Mouse (Mus musculus): Measurements from ENCODE around the gene Lyrm7. TPM values are rescaled to one million over a fixed set of nuclear protein-coding genes. Genes with fewer than 3 reads are reported as not detected.
A peak's percentile ranks its signal among the peaks of the same experiment; 100 is the strongest.

Lyrm7 gene
- total and polyA plus RNA-seq, 3 experiments: 11.1 to 40.1 (median 38.6) TPM

DNA sequence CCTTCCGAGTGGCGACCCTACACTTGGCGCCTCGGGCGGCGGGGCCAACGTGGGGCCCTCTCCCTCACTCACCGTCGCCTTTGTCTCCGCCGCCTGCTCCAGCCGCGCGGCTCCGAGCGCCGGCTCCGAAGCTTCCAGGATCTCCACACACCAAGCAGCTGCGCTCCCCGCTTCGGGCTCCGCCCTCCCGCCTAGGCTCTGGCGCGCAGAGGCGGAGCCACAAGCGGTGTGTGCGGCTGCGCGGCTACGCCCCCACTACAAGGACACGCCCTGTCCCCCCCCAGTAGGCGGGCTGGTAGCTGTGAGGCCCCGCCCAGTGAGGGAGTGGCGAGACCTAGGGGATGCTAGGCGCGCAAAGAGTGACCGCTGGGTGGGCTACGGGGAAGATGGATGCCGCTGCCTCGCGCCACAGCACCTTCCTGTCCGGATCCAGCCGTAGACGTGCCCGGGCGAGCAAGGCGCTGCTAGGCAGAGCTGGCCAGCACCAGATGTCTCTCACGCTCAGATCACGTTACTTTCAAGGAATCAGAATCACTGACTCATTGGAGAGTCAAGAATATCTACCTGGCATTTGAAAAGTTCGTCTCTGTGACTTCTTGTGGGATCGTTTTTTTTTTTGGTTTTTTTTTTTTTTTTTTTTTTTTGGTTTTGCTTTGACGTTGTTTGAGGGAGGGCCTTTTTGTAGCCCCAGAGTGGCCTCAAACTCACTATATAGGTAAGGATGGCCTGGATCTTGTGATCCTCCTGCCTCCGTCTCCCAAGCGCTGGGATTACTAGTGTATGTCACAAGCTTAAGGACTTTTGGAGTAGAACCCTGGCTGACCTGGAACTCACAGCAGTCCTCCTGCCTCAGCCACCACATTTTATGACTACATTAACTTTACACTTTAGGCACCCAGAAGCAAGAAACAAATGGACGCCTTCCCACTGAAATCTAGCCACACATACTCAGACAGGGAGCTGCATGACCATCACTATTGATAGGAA lies 72.9 kb downstream of the Lyrm7 start, which contains the start of gene Cdc42se2:
Gene Cdc42se2, minus strand, starts transcription at position 188 of the 987 bp plus-strand sequence.
- Histone ChIP-seq H3K4me1 (ENCODE audit: control insufficient read depth, insufficient read depth, low read length) (peaks cover 7% of the 10 kb centered on the region), H3K27ac (peak within 1 kb of the TSS; percentile 95), H3K9ac (ENCODE audit: low read depth, low read length) (peak within 1 kb of the TSS; percentile 97), H3K27me3 (ENCODE audit: control insufficient read depth, insufficient read depth, low read length) (no peaks in the 10 kb centered on the region), H3K79me2 (replicated peaks; ENCODE audit: control insufficient read depth, insufficient read depth, low read length) (peaks cover 7% of the 10 kb centered on the region), H3K4me3 (peak within 1 kb of the TSS; percentile 72), H3K36me3 (ENCODE audit: control insufficient read depth, insufficient read depth, low read length) (peaks cover 3% of the 10 kb centered on the region; the same call in 1 of the 2 replicates)
- intact Hi-C loops (cut with DNase I): loop anchor here (1.0 to 2.0 kb wide), 3 partner anchors 18 to 84 kb away; partner anchors contain the start of gene Lyrm7
- TF ChIP-seq EP300 (IDR thresholded peaks at IDR 0.05; ENCODE audit: insufficient read depth, low read depth, low read length) (no peak), CTCF (IDR thresholded peaks at IDR 0.05) (peak; percentile 47), POLR2A (IDR thresholded peaks at IDR 0.05; ENCODE audit: insufficient read depth, low read depth, low read length) (peak; percentile 89)
- 5% methylated on average over 56 of the region's 56 CpGs for WGBS
- DNase-seq: peak; percentile 97 to 99

- Histone ChIP-seq H3K27me3 (ENCODE audit: control insufficient read depth, insufficient read depth, low read length) (no peaks in the 10 kb centered on the region), H3K27ac (peak overlapping the region; percentile 95), H3K79me2 (replicated peaks; ENCODE audit: control insufficient read depth, insufficient read depth, low read length) (peaks cover 9% of the 10 kb centered on the region), H3K4me3 (peak overlapping the region; percentile 72), H3K36me3 (ENCODE audit: control insufficient read depth, insufficient read depth, low read length) (peaks cover 3% of the 10 kb centered on the region; the same call in 1 of the 2 replicates), H3K4me1 (ENCODE audit: control insufficient read depth, insufficient read depth, low read length) (peaks cover 10% of the 10 kb centered on the region), H3K9ac (ENCODE audit: low read depth, low read length) (peak overlapping the region; percentile 97)
- TF ChIP-seq POLR2A (IDR thresholded peaks at IDR 0.05; ENCODE audit: insufficient read depth, low read depth, low read length) (no peak), CTCF (IDR thresholded peaks at IDR 0.05) (peak; percentile 19; the same call in 1 of the 2 replicates)
- intact Hi-C loops (cut with DNase I): loop anchor here (1.0 to 2.0 kb wide), 4 partner anchors 18 to 84 kb away; partner anchors contain the start of gene Lyrm7
- WGBS: under 1% methylated on average over 54 of the region's 54 CpGs
- DNase-seq: peak; percentile 81 to 82
These were observed 73.7 kb downstream of the Lyrm7 start for GRCm38 (mm10) chr11:54786858-54787487.

DNA sequence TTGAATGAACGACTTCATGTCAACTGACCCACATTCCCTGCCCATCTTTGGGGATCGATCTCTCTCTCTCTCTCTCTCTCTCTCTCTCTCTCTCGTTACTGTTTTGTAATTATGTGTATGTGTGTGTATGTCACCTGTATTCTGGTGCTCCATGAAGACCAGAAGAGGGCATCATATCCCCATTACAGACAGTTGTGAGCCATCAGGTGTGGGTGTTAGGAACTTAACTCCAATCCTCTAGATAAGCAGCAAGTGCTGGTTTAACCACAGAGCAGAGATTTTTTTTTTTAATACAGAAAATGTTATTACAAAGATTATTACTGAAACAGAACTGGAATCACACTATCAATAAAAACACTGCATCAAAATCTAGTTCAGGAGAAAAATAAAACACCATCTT lies 75.2 kb downstream of the Lyrm7 start:
- DNase-seq: no peak
- Histone ChIP-seq H3K27ac (no peak overlapping the region; the same call in 1 of the 2 replicates), H3K36me3 (ENCODE audit: control insufficient read depth, insufficient read depth, low read length) (peaks cover 3% of the 10 kb centered on the region; the same call in 1 of the 2 replicates), H3K4me1 (ENCODE audit: control insufficient read depth, insufficient read depth, low read length) (peaks cover 10% of the 10 kb centered on the region), H3K4me3 (no peak overlapping the region), H3K9ac (ENCODE audit: low read depth, low read length) (no peak overlapping the region), H3K27me3 (ENCODE audit: control insufficient read depth, insufficient read depth, low read length) (no peaks in the 10 kb centered on the region), H3K79me2 (replicated peaks; ENCODE audit: control insufficient read depth, insufficient read depth, low read length) (peaks cover 12% of the 10 kb centered on the region)
- WGBS: 85% methylated on average over 3 of the region's 3 CpGs
- TF ChIP-seq EP300 (IDR thresholded peaks at IDR 0.05; ENCODE audit: insufficient read depth, low read depth, low read length) (no peak), CTCF (IDR thresholded peaks at IDR 0.05) (0 out of 2 replicates have a peak, but pooled peaks have one; percentile 2)
- intact Hi-C loops (cut with DNase I): no loop called here

- Histone ChIP-seq H3K27me3 (ENCODE audit: control insufficient read depth, insufficient read depth, low read length) (no peaks in the 10 kb centered on the region), H3K4me3 (no peak overlapping the region), H3K9ac (ENCODE audit: low read depth, low read length) (no peak overlapping the region), H3K4me1 (ENCODE audit: control insufficient read depth, insufficient read depth, low read length) (peaks cover 10% of the 10 kb centered on the region), H3K36me3 (ENCODE audit: control insufficient read depth, insufficient read depth, low read length) (peaks cover 3% of the 10 kb centered on the region; the same call in 1 of the 2 replicates), H3K79me2 (replicated peaks; ENCODE audit: control insufficient read depth, insufficient read depth, low read length) (peaks cover 14% of the 10 kb centered on the region), H3K27ac (no peak overlapping the region)
- intact Hi-C loops (cut with DNase I): no loop called here
- TF ChIP-seq EP300 (IDR thresholded peaks at IDR 0.05; ENCODE audit: insufficient read depth, low read depth, low read length): no peak
- 82% methylated on average over 3 of the region's 3 CpGs for WGBS
- no peak for DNase-seq
These were observed 76.3 kb downstream of the Lyrm7 start for GRCm38 (mm10) chr11:54784436-54784835.

DNA sequence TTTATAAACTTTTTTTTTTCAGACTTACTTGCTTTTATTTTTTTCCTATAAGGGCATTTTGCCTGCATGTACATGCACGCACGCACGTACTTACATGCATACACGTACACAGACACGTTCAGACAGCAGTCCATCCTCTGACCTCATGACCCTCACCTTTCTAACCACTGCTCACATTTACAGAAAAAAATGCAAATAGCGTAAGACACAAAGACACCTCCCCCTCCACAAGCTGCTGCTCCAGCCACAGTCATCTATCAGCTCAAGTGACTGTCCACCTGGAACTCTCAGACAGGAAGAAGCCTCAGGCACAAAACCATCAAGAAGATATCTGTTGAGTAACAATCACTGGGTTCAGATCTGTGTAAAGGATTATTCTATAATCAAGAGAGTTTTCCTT lies 78.5 kb downstream of the Lyrm7 start:
- peaks cover 19% of the 10 kb centered on the region for H3K4me1 ChIP-seq (ENCODE audit: control insufficient read depth, insufficient read depth, low read length)
- H3K9ac ChIP-seq (ENCODE audit: low read depth, low read length): no peak overlapping the region
- peaks cover 14% of the 10 kb centered on the region for H3K79me2 ChIP-seq (replicated peaks; ENCODE audit: control insufficient read depth, insufficient read depth, low read length)
- no peak overlapping the region for H3K4me3 ChIP-seq
- no peak for DNase-seq
- peaks cover 12% of the 10 kb centered on the region for H3K36me3 ChIP-seq (ENCODE audit: control insufficient read depth, insufficient read depth, low read length)
- 89% methylated on average over 6 of the region's 6 CpGs for WGBS
- TF ChIP-seq EP300 (IDR thresholded peaks at IDR 0.05; ENCODE audit: insufficient read depth, low read depth, low read length) (no peak), CTCF (IDR thresholded peaks at IDR 0.05) (no peak), POLR2A (IDR thresholded peaks at IDR 0.05; ENCODE audit: insufficient read depth, low read depth, low read length) (no peak)
- intact Hi-C loops (cut with DNase I): no loop called here
- no peaks in the 10 kb centered on the region for H3K27me3 ChIP-seq (ENCODE audit: control insufficient read depth, insufficient read depth, low read length)
- H3K27ac ChIP-seq: no peak overlapping the region
